Mouse (Mus musculus) heart, embryonic 15.5 days (tissue): ENCODE measurements around the gene Cnbd2. TPM values are rescaled to one million over a fixed set of nuclear protein-coding genes. Genes with fewer than 3 reads are reported as not detected.

Source experiments
- ATAC-seq: fragments of 200-750 bp; cut with Nextera tagmentation; replicated peaks from 2 replicates; pipeline ENCODE4 v1.8.0; 2017; ENCODE audit warnings: low read depth, moderate TSS enrichment; ENCODE audit not compliant: insufficient number of reproducible peaks, insufficient read depth, low FRiP score
- H3K27ac ChIP-seq: fragments of 300-500 bp; sonication (generic); 2 replicates; pipeline ENCODE4 v1.5.1; 2015; ENCODE audit warnings: mild to moderate bottlenecking, inconsistent platforms
- H3K27me3 ChIP-seq: fragments of 300-500 bp; sonication (generic); 2 replicates; pipeline ENCODE4 v1.6.1; 2015; ENCODE audit warnings: inconsistent platforms
- H3K36me3 ChIP-seq: fragments of 300-500 bp; sonication (generic); 2 replicates; pipeline ENCODE4 v1.6.1; 2015; ENCODE audit warnings: mild to moderate bottlenecking, inconsistent platforms
- H3K4me1 ChIP-seq: fragments of 300-500 bp; sonication (generic); replicated peaks from 2 replicates; pipeline ENCODE4 v1.6.1; 2015; ENCODE audit warnings: inconsistent platforms
- H3K4me2 ChIP-seq: fragments of 300-500 bp; sonication (generic); 2 replicates; pipeline ENCODE4 v1.6.1; 2015; ENCODE audit warnings: inconsistent platforms, mild to moderate bottlenecking, moderate library complexity
- H3K4me3 ChIP-seq: fragments of 300-500 bp; sonication (generic); 2 replicates; pipeline ENCODE4 v1.5.1; 2015; ENCODE audit warnings: mild to moderate bottlenecking, inconsistent platforms
- H3K9ac ChIP-seq: fragments of 300-500 bp; sonication (generic); 2 replicates; pipeline ENCODE4 v1.6.1; 2015; ENCODE audit warnings: mild to moderate bottlenecking, inconsistent platforms
- H3K9me3 ChIP-seq: fragments of 300-500 bp; sonication (generic); replicated peaks from 2 replicates; pipeline ENCODE4 v1.6.1; 2016; ENCODE audit warnings: inconsistent platforms
- WGBS: fragments of 180-500 bp; shearing (Covaris S2); methylation state at CpG from one replicate; pipeline ENCODE4 v1.1.7; 2015; ENCODE audit warnings: mixed read lengths; 5-methylcytosine and 5-hydroxymethylcytosine counted together
- polyA plus RNA-seq: library from polyadenylated mRNA; unstranded; fragments of >200 nt; fragmentation: Nextera tagmentation; extraction: Ambion mirVana; gene quantifications from 2 replicates; pipeline ENCODE4 v1.2.1, GENCODE M21; 2015

Gene Cnbd2
- polyA plus RNA-seq, 1 experiment from 2014 or later, result 2.6 TPM

GRCm38 (mm10) chr2:156311441-156311840 is 658 bp upstream of the Cnbd2 start:
- H3K4me2 ChIP-seq, result peak overlapping the region; percentile 88
- no peaks in the 10 kb centered on the region for H3K27me3 ChIP-seq
- peak overlapping the region; percentile 97 for H3K27ac ChIP-seq
- H3K9me3 ChIP-seq, result no peaks in the 10 kb centered on the region
- H3K4me3 ChIP-seq, result peak overlapping the region; percentile 82
- H3K9ac ChIP-seq, result peak overlapping the region; percentile 90
- ATAC-seq, result no peak
- 17% methylated on average over 8 of the region's 8 CpGs for WGBS
- peaks cover 8% of the 10 kb centered on the region; the same call in 1 of the 2 replicates for H3K4me1 ChIP-seq
- 0 out of 2 replicates have a peak, but pooled peaks cover 3% of the 10 kb centered on the region for H3K36me3 ChIP-seq

- H3K4me2 ChIP-seq, result peak overlapping the region; percentile 88
- peak; percentile 73 for ATAC-seq
- no peaks in the 10 kb centered on the region for H3K36me3 ChIP-seq
- H3K4me1 ChIP-seq, result peaks cover 8% of the 10 kb centered on the region; the same call in 1 of the 2 replicates
- H3K27me3 ChIP-seq, result no peaks in the 10 kb centered on the region
- H3K9me3 ChIP-seq, result no peaks in the 10 kb centered on the region
- H3K9ac ChIP-seq, result peak overlapping the region; percentile 90
- H3K27ac ChIP-seq, result peak overlapping the region; percentile 97
- peak overlapping the region; percentile 82 for H3K4me3 ChIP-seq
- under 1% methylated on average over 47 of the region's 53 CpGs for WGBS
Measured at GRCm38 (mm10) chr2:156311841-156312291, 233 bp upstream of the Cnbd2 start.

GRCm38 (mm10) chr2:156313153-156313552 is 1.1 kb downstream of the Cnbd2 start:
- 55% methylated on average over 3 of the region's 3 CpGs for WGBS
- H3K4me2 ChIP-seq, result peak overlapping the region; percentile 88
- H3K4me1 ChIP-seq, result peaks cover 8% of the 10 kb centered on the region; the same call in 1 of the 2 replicates
- H3K36me3 ChIP-seq, result no peaks in the 10 kb centered on the region
- H3K4me3 ChIP-seq, result peak overlapping the region; percentile 82
- no peaks in the 10 kb centered on the region for H3K27me3 ChIP-seq
- peak overlapping the region; percentile 90 for H3K9ac ChIP-seq
- H3K27ac ChIP-seq, result peak overlapping the region; percentile 97
- ATAC-seq, result no peak
- H3K9me3 ChIP-seq, result no peaks in the 10 kb centered on the region

GRCm38 (mm10) chr2:156314811-156315210 is 2.7 kb downstream of the Cnbd2 start:
- Histone ChIP-seq H3K4me1 (peaks cover 8% of the 10 kb centered on the region; the same call in 1 of the 2 replicates), H3K27ac (no peak overlapping the region), H3K9me3 (no peaks in the 10 kb centered on the region), H3K4me2 (no peak overlapping the region), H3K9ac (no peak overlapping the region), H3K4me3 (no peak overlapping the region), H3K36me3 (no peaks in the 10 kb centered on the region), H3K27me3 (no peaks in the 10 kb centered on the region)
- no peak for ATAC-seq
- 94% methylated on average over 6 of the region's 6 CpGs for WGBS

- no peak overlapping the region for H3K4me2 ChIP-seq
- no peak for ATAC-seq
- no peak overlapping the region for H3K9ac ChIP-seq
- H3K27me3 ChIP-seq, result no peaks in the 10 kb centered on the region; the same call in 1 of the 2 replicates
- peaks cover 1% of the 10 kb centered on the region; the same call in 1 of the 2 replicates for H3K4me1 ChIP-seq
- H3K9me3 ChIP-seq, result no peaks in the 10 kb centered on the region
- H3K27ac ChIP-seq, result no peak overlapping the region
- no peaks in the 10 kb centered on the region for H3K36me3 ChIP-seq
- H3K4me3 ChIP-seq, result no peak overlapping the region
Measured at GRCm38 (mm10) chr2:156318491-156318890, 6.4 kb downstream of the Cnbd2 start.

- Histone ChIP-seq H3K27me3 (no peaks in the 10 kb centered on the region; the same call in 1 of the 2 replicates), H3K27ac (no peak overlapping the region), H3K4me2 (no peak overlapping the region), H3K9ac (no peak overlapping the region), H3K4me1 (peaks cover 16% of the 10 kb centered on the region), H3K9me3 (no peaks in the 10 kb centered on the region), H3K4me3 (no peak overlapping the region), H3K36me3 (no peaks in the 10 kb centered on the region)
- WGBS, result 86% methylated on average over 6 of the region's 6 CpGs
- no peak for ATAC-seq
Measured at GRCm38 (mm10) chr2:156321538-156321937, 9.4 kb downstream of the Cnbd2 start.

- H3K4me3 ChIP-seq, result no peak overlapping the region
- H3K4me2 ChIP-seq, result peak overlapping the region; percentile 23
- ATAC-seq, result peak; percentile 80
- H3K9me3 ChIP-seq, result no peaks in the 10 kb centered on the region
- H3K9ac ChIP-seq, result no peak overlapping the region
- peaks cover 16% of the 10 kb centered on the region for H3K4me1 ChIP-seq
- no peaks in the 10 kb centered on the region for H3K36me3 ChIP-seq
- no peaks in the 10 kb centered on the region; the same call in 1 of the 2 replicates for H3K27me3 ChIP-seq
- 11% methylated on average over 6 of the region's 6 CpGs for WGBS
- peak overlapping the region; percentile 70 for H3K27ac ChIP-seq
Measured at GRCm38 (mm10) chr2:156324116-156324588, 12.1 kb downstream of the Cnbd2 start.

- Histone ChIP-seq H3K4me3 (no peak overlapping the region), H3K27me3 (no peaks in the 10 kb centered on the region; the same call in 1 of the 2 replicates), H3K4me2 (peak overlapping the region; percentile 23), H3K36me3 (no peaks in the 10 kb centered on the region), H3K9ac (no peak overlapping the region), H3K27ac (peak overlapping the region; percentile 70), H3K9me3 (no peaks in the 10 kb centered on the region), H3K4me1 (peaks cover 16% of the 10 kb centered on the region)
- 17% methylated on average over 5 of the region's 5 CpGs for WGBS
- peak; percentile 61; the same call in 1 of the 2 replicates for ATAC-seq
Measured at GRCm38 (mm10) chr2:156324681-156325080, 12.6 kb downstream of the Cnbd2 start.

GRCm38 (mm10) chr2:156330681-156331080 is 18.6 kb downstream of the Cnbd2 start:
- no peak overlapping the region for H3K4me3 ChIP-seq
- H3K9ac ChIP-seq, result no peak overlapping the region
- no peaks in the 10 kb centered on the region for H3K4me1 ChIP-seq
- H3K36me3 ChIP-seq, result no peaks in the 10 kb centered on the region
- H3K4me2 ChIP-seq, result no peak overlapping the region
- H3K27ac ChIP-seq, result no peak overlapping the region
- ATAC-seq, result no peak
- WGBS, result 59% methylated on average over 1 of the region's 1 CpGs
- no peaks in the 10 kb centered on the region for H3K27me3 ChIP-seq
- H3K9me3 ChIP-seq, result no peaks in the 10 kb centered on the region

GRCm38 (mm10) chr2:156331446-156331965 is 19.4 kb downstream of the Cnbd2 start:
- Histone ChIP-seq H3K27ac (no peak overlapping the region), H3K9ac (no peak overlapping the region), H3K36me3 (no peaks in the 10 kb centered on the region), H3K27me3 (no peaks in the 10 kb centered on the region), H3K4me2 (no peak overlapping the region), H3K4me3 (no peak overlapping the region), H3K9me3 (no peaks in the 10 kb centered on the region), H3K4me1 (no peaks in the 10 kb centered on the region)
- WGBS, result 66% methylated on average over 7 of the region's 7 CpGs
- ATAC-seq, result no peak

- Histone ChIP-seq H3K4me1 (peaks cover 7% of the 10 kb centered on the region), H3K4me2 (no peak overlapping the region), H3K4me3 (no peak overlapping the region), H3K9ac (no peak overlapping the region), H3K9me3 (no peaks in the 10 kb centered on the region), H3K27me3 (no peaks in the 10 kb centered on the region), H3K36me3 (no peaks in the 10 kb centered on the region), H3K27ac (no peak overlapping the region)
- WGBS, result 52% methylated on average over 4 of the region's 4 CpGs
- no peak for ATAC-seq
Measured at GRCm38 (mm10) chr2:156340078-156340477, 28.0 kb downstream of the Cnbd2 start.
